Mouse (Mus musculus) embryonic facial prominence, embryonic 10.5 days (tissue): ENCODE results near the gene Clec12a. TPM values are rescaled to one million over a fixed set of nuclear protein-coding genes. Genes with fewer than 3 reads are reported as not detected.

ENCODE experiments used
- DNase-seq: peaks from one replicate; pipeline ENCODE4 v3.0.0-alpha.2; 2017; ENCODE audit warnings: low spot score
- H3K27ac ChIP-seq: fragments of 300-500 bp; sonication (generic); replicated peaks from 2 replicates; pipeline ENCODE4 v1.5.1; 2016; ENCODE audit warnings: mild to moderate bottlenecking
- H3K27me3 ChIP-seq: fragments of 300-500 bp; sonication (generic); replicated peaks from 2 replicates; pipeline ENCODE4 v1.6.1; 2016; ENCODE audit warnings: low read depth, mild to moderate bottlenecking; ENCODE audit not compliant: poor library complexity, severe bottlenecking
- H3K36me3 ChIP-seq: fragments of 300-500 bp; sonication (generic); replicated peaks from 2 replicates; pipeline ENCODE4 v1.6.1; 2016; ENCODE audit warnings: mild to moderate bottlenecking, moderate library complexity
- H3K4me1 ChIP-seq: fragments of 300-500 bp; sonication (generic); 2 replicates; pipeline ENCODE4 v1.6.1; 2016
- H3K4me3 ChIP-seq: fragments of 300-500 bp; sonication (generic); 2 replicates; pipeline ENCODE4 v1.5.1; 2016; ENCODE audit warnings: mild to moderate bottlenecking, moderate library complexity
- H3K9me3 ChIP-seq: fragments of 300-500 bp; sonication (generic); 2 replicates; pipeline ENCODE4 v1.6.1; 2016; ENCODE audit warnings: mild to moderate bottlenecking
- WGBS: fragments of 180-500 bp; shearing (Covaris S2); methylation state at CpG from one replicate; pipeline ENCODE4 v1.1.7; 2016; 5-methylcytosine and 5-hydroxymethylcytosine counted together
- polyA plus RNA-seq: library from polyadenylated mRNA; unstranded; fragments of >200 nt; fragmentation: Nextera tagmentation; extraction: Ambion mirVana; gene quantifications from 2 replicates; pipeline ENCODE4 v1.2.1, GENCODE M21; 2016

Clec12a gene
- polyA plus RNA-seq, 1 experiment from 2014 or later = 0.40 TPM

GRCm38 (mm10) chr6:129344408-129344807, 1.9 kb downstream of the Clec12a start:
- WGBS = 82% methylated on average over 3 of the region's 3 CpGs
- H3K9me3 ChIP-seq = peaks cover 11% of the 10 kb centered on the region; the same call in 1 of the 2 replicates
- no peak overlapping the region for H3K4me3 ChIP-seq
- no peaks in the 10 kb centered on the region for H3K27me3 ChIP-seq
- no peaks in the 10 kb centered on the region for H3K36me3 ChIP-seq
- H3K27ac ChIP-seq = no peak overlapping the region
- no peak for DNase-seq
- H3K4me1 ChIP-seq = no peaks in the 10 kb centered on the region

- 60% methylated on average over 4 of the region's 4 CpGs for WGBS
- H3K4me1 ChIP-seq = no peaks in the 10 kb centered on the region
- DNase-seq = no peak
- no peak overlapping the region for H3K27ac ChIP-seq
- no peaks in the 10 kb centered on the region for H3K27me3 ChIP-seq
- H3K36me3 ChIP-seq = no peaks in the 10 kb centered on the region
- H3K4me3 ChIP-seq = no peak overlapping the region
- H3K9me3 ChIP-seq = peaks cover 11% of the 10 kb centered on the region; the same call in 1 of the 2 replicates
Observed at GRCm38 (mm10) chr6:129349524-129350352, 7.2 kb downstream of the Clec12a start.

GRCm38 (mm10) chr6:129351091-129351490, 8.6 kb downstream of the Clec12a start:
- Histone ChIP-seq H3K36me3 (no peaks in the 10 kb centered on the region), H3K27ac (no peak overlapping the region), H3K4me3 (no peak overlapping the region), H3K27me3 (no peaks in the 10 kb centered on the region), H3K4me1 (no peaks in the 10 kb centered on the region), H3K9me3 (peaks cover 11% of the 10 kb centered on the region; the same call in 1 of the 2 replicates)
- WGBS = 91% methylated on average over 3 of the region's 3 CpGs
- no peak for DNase-seq

GRCm38 (mm10) chr6:129355774-129356173, 13.3 kb downstream of the Clec12a start:
- H3K9me3 ChIP-seq = no peaks in the 10 kb centered on the region
- 95% methylated on average over 2 of the region's 2 CpGs for WGBS
- H3K36me3 ChIP-seq = no peaks in the 10 kb centered on the region
- no peak for DNase-seq
- H3K4me3 ChIP-seq = no peak overlapping the region
- H3K27ac ChIP-seq = no peak overlapping the region
- H3K4me1 ChIP-seq = no peaks in the 10 kb centered on the region
- H3K27me3 ChIP-seq = no peaks in the 10 kb centered on the region

GRCm38 (mm10) chr6:129356430-129356829, 13.9 kb downstream of the Clec12a start:
- no peaks in the 10 kb centered on the region for H3K9me3 ChIP-seq
- no peak overlapping the region for H3K27ac ChIP-seq
- no peak for DNase-seq
- no peaks in the 10 kb centered on the region for H3K4me1 ChIP-seq
- no peaks in the 10 kb centered on the region for H3K36me3 ChIP-seq
- H3K27me3 ChIP-seq = no peaks in the 10 kb centered on the region
- H3K4me3 ChIP-seq = no peak overlapping the region

- no peak overlapping the region for H3K27ac ChIP-seq
- DNase-seq = no peak
- 96% methylated on average over 2 of the region's 2 CpGs for WGBS
Observed at GRCm38 (mm10) chr6:129359515-129359914, 17.0 kb downstream of the Clec12a start.

GRCm38 (mm10) chr6:129363942-129364341, 21.5 kb downstream of the Clec12a start:
- H3K36me3 ChIP-seq = no peaks in the 10 kb centered on the region
- no peaks in the 10 kb centered on the region for H3K9me3 ChIP-seq
- WGBS = 31% methylated on average over 1 of the region's 1 CpGs
- DNase-seq = no peak
- H3K27me3 ChIP-seq = no peaks in the 10 kb centered on the region
- H3K27ac ChIP-seq = no peak overlapping the region
- no peak overlapping the region for H3K4me3 ChIP-seq
- no peaks in the 10 kb centered on the region for H3K4me1 ChIP-seq

More at GRCm38 (mm10) chr6:129359515-129359914, 17.0 kb downstream of the Clec12a start:
- no peak overlapping the region for H3K4me3 ChIP-seq
- H3K9me3 ChIP-seq = no peaks in the 10 kb centered on the region
- H3K27me3 ChIP-seq = no peaks in the 10 kb centered on the region
- no peaks in the 10 kb centered on the region for H3K36me3 ChIP-seq
- H3K4me1 ChIP-seq = no peaks in the 10 kb centered on the region

- 23% methylated on average over 6 of the region's 6 CpGs for WGBS
- Histone ChIP-seq H3K4me1 (0 out of 2 replicates have a peak, but pooled peaks cover 2% of the 10 kb centered on the region), H3K9me3 (no peaks in the 10 kb centered on the region), H3K4me3 (no peak overlapping the region), H3K27me3 (no peaks in the 10 kb centered on the region), H3K27ac (no peak overlapping the region), H3K36me3 (no peaks in the 10 kb centered on the region)
- DNase-seq = peak; percentile 28
Observed at GRCm38 (mm10) chr6:129365959-129366359, 23.5 kb downstream of the Clec12a start.

GRCm38 (mm10) chr6:129369374-129370132, 27.1 kb downstream of the Clec12a start:
- DNase-seq = no peak
- 69% methylated on average over 7 of the region's 7 CpGs for WGBS

GRCm38 (mm10) chr6:129374937-129375471, 32.5 kb downstream of the Clec12a start:
- Histone ChIP-seq H3K27me3 (no peaks in the 10 kb centered on the region), H3K36me3 (no peaks in the 10 kb centered on the region), H3K9me3 (no peaks in the 10 kb centered on the region), H3K4me1 (no peaks in the 10 kb centered on the region), H3K4me3 (no peak overlapping the region), H3K27ac (no peak overlapping the region)
- 87% methylated on average over 2 of the region's 2 CpGs for WGBS
- DNase-seq = no peak

More at GRCm38 (mm10) chr6:129369374-129370132, 27.1 kb downstream of the Clec12a start:
- Histone ChIP-seq H3K4me3 (no peak overlapping the region), H3K36me3 (no peaks in the 10 kb centered on the region), H3K27ac (no peak overlapping the region), H3K4me1 (0 out of 2 replicates have a peak, but pooled peaks cover 2% of the 10 kb centered on the region), H3K27me3 (no peaks in the 10 kb centered on the region), H3K9me3 (no peaks in the 10 kb centered on the region)

- Histone ChIP-seq H3K27ac (no peak overlapping the region), H3K36me3 (no peaks in the 10 kb centered on the region), H3K27me3 (no peaks in the 10 kb centered on the region), H3K4me3 (no peak overlapping the region), H3K9me3 (no peaks in the 10 kb centered on the region), H3K4me1 (no peaks in the 10 kb centered on the region)
- DNase-seq = no peak
- 70% methylated on average over 4 of the region's 4 CpGs for WGBS
Observed at GRCm38 (mm10) chr6:129380454-129380853, 38.0 kb downstream of the Clec12a start.

- Histone ChIP-seq H3K27ac (no peak overlapping the region), H3K4me3 (no peak overlapping the region), H3K36me3 (no peaks in the 10 kb centered on the region), H3K27me3 (no peaks in the 10 kb centered on the region), H3K4me1 (no peaks in the 10 kb centered on the region), H3K9me3 (no peaks in the 10 kb centered on the region)
- no peak for DNase-seq
- WGBS = 86% methylated on average over 1 of the region's 1 CpGs
Observed at GRCm38 (mm10) chr6:129381736-129382135, 39.2 kb downstream of the Clec12a start.
